22 mouse cellular contexts compared by ENCODE assay signal in the genomic region with DNA sequence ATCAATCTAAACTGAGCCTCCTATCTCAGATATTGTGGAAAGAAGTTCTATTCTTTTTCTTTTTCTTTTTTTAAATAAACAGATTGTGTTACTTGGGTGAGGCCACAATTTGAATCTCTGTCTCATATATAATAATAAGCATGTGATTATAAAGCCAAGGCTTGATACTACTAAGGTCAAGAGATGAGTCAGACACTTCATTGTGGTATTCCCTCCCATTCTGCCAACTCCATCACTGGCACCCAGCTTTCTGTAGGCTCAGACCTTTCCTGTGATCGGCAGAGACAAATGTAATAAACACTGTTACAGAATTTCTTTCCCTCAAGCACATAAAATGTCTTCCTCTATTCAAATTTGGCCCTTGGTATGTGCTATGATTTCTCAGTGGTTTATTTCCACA.
DNase-seq lines count a peak whose midpoint lies in the region; ATAC-seq and TF ChIP-seq lines count a peak whose summit lies in the region.
"Had no signal": no experiment of that assay in that cellular context is flagged by ENCODE, and none has a peak within 500 bp of the region (broad histone marks: within the 10 kb centered on the region; RNA-seq: fewer than 3 reads in every experiment).

No protein-coding gene starts in this region.

- H3K36me3 ChIP-seq in heart, postnatal 0 days (replicated peaks; ENCODE audit: control insufficient read depth, insufficient read depth, low read length): no peaks in the 10 kb centered on the region
- H3K36me3 ChIP-seq in liver, embryonic 11.5 days (ENCODE audit: control insufficient read depth, insufficient read depth, low read length): no peaks in the 10 kb centered on the region
- no peaks in the 10 kb centered on the region for H3K36me3 ChIP-seq in liver, postnatal 0 days (replicated peaks; ENCODE audit: insufficient read depth, low read length)
- no peaks in the 10 kb centered on the region for H3K36me3 ChIP-seq in stomach, postnatal 0 days (ENCODE audit: control insufficient read depth, insufficient read depth, low read length)
- H3K36me3 ChIP-seq: embryonic facial prominence, embryonic 13.5 days; forebrain, embryonic 12.5 days; G1E; hindbrain, embryonic 12.5 days had no signal

- H3K4me2 ChIP-seq in heart, postnatal 0 days (ENCODE audit: low read depth, low read length): no peak overlapping the region
- H3K4me2 ChIP-seq in liver, embryonic 11.5 days: no peak overlapping the region
- H3K4me2 ChIP-seq in liver, postnatal 0 days (ENCODE audit: low read depth, low read length): no peak overlapping the region
- H3K4me2 ChIP-seq in stomach, postnatal 0 days (replicated peaks; ENCODE audit: low read depth): no peak overlapping the region
- H3K4me2 ChIP-seq: embryonic facial prominence, embryonic 13.5 days; forebrain, embryonic 12.5 days; heart, embryonic 11.5 days; hindbrain, embryonic 12.5 days had no signal

- no peak overlapping the region for H3K27ac ChIP-seq in heart, postnatal 0 days (ENCODE audit: low read depth)
- no peak overlapping the region for H3K27ac ChIP-seq in liver, embryonic 11.5 days (ENCODE audit: low read depth, low read length)
- no peak overlapping the region for H3K27ac ChIP-seq in liver, postnatal 0 days (ENCODE audit: low read depth)
- no peak overlapping the region for H3K27ac ChIP-seq in stomach, postnatal 0 days (replicated peaks)
- H3K27ac ChIP-seq: embryonic facial prominence, embryonic 13.5 days; forebrain, embryonic 12.5 days; hindbrain, embryonic 12.5 days had no signal

- 27% methylated on average over 1 of the region's 1 CpGs for WGBS in heart, postnatal 0 days
- 33% methylated on average over 1 of the region's 1 CpGs for WGBS in liver, embryonic 11.5 days
- WGBS in liver, postnatal 0 days (ENCODE audit: insufficient replicate concordance): 33% methylated on average over 1 of the region's 1 CpGs
- WGBS in stomach, postnatal 0 days: 30% methylated on average over 1 of the region's 1 CpGs

- 0 out of 2 replicates have a peak, but pooled peaks have one; percentile 31 for ATAC-seq in heart, postnatal 0 days (ENCODE audit: insufficient read depth, low read depth)
- 0 out of 2 replicates have a peak, but pooled peaks have one; percentile 33 for ATAC-seq in liver, embryonic 11.5 days (replicated peaks; ENCODE audit: low FRiP score)
- ATAC-seq in liver, postnatal 0 days: no peak
- 0 out of 2 replicates have a peak, but pooled peaks have one; percentile 51 for ATAC-seq in stomach, postnatal 0 days (ENCODE audit: low FRiP score, low TSS enrichment)
- ATAC-seq: CD4-positive, CD25-positive, alpha-beta regulatory T cell, adult 4 months; forebrain, embryonic 16.5 days; hindbrain, embryonic 16.5 days had no signal

- H3K27me3 ChIP-seq in heart, postnatal 0 days (ENCODE audit: control insufficient read depth, insufficient read depth, low read length): no peaks in the 10 kb centered on the region
- H3K27me3 ChIP-seq in liver, embryonic 11.5 days (replicated peaks; ENCODE audit: control insufficient read depth, insufficient read depth, low read length): no peaks in the 10 kb centered on the region
- H3K27me3 ChIP-seq in liver, postnatal 0 days (ENCODE audit: insufficient read depth, low read length): no peaks in the 10 kb centered on the region
- H3K27me3 ChIP-seq in stomach, postnatal 0 days (ENCODE audit: control insufficient read depth, insufficient read depth, low read length): no peaks in the 10 kb centered on the region
- H3K27me3 ChIP-seq: embryonic facial prominence, embryonic 13.5 days; forebrain, embryonic 12.5 days; hindbrain, embryonic 12.5 days had no signal

- no peak for DNase-seq in heart, postnatal 0 days (ENCODE audit: low spot score)
- DNase-seq in heart, postnatal 10 days: no peak
- no peak for DNase-seq in liver, embryonic 11.5 days (ENCODE audit: low spot score)
- no peak for DNase-seq in liver, postnatal 0 days
- DNase-seq in 3T3-L1 (ENCODE audit: low read depth, low spot score): peak; percentile 60
- DNase-seq in stomach, postnatal 0 days (ENCODE audit: low spot score): no peak
- DNase-seq: adrenal gland, adult 8-10 months; cerebellum, adult 11 months; cerebellum, adult 8-10 months; cerebellum, postnatal 14 days; embryo, embryonic 11 days; gastrocnemius, postnatal 10 days; heart, adult 18-20 months; heart, postnatal 4 days had no signal

- no peak for TF ChIP-seq CTCF in heart, postnatal 0 days (IDR thresholded peaks at IDR 0.05; ENCODE audit: low read depth)
- TF ChIP-seq CTCF in liver, postnatal 0 days (IDR thresholded peaks at IDR 0.05; ENCODE audit: low read depth): no peak
- no peak for TF ChIP-seq CTCF in stomach, postnatal 0 days (IDR thresholded peaks at IDR 0.05; ENCODE audit: low read depth)

- intact Hi-C loops in heart, postnatal 10 days (cut with DNase I): no loop called here

- H3K4me3 ChIP-seq in heart, postnatal 0 days (ENCODE audit: low read depth, low read length): no peak overlapping the region
- no peak overlapping the region for H3K4me3 ChIP-seq in liver, embryonic 11.5 days (ENCODE audit: low read depth, low read length)
- H3K4me3 ChIP-seq in liver, postnatal 0 days (ENCODE audit: low read depth, low read length): no peak overlapping the region
- no peak overlapping the region for H3K4me3 ChIP-seq in stomach, postnatal 0 days (ENCODE audit: low read depth, low read length)
- H3K4me3 ChIP-seq: embryonic facial prominence, embryonic 13.5 days; forebrain, embryonic 12.5 days; hindbrain, embryonic 12.5 days had no signal

- TF ChIP-seq EP300 in heart, postnatal 0 days (IDR thresholded peaks at IDR 0.05; ENCODE audit: low read depth): no peak
- TF ChIP-seq EP300 in liver, postnatal 0 days (IDR thresholded peaks at IDR 0.05; ENCODE audit: low read depth): no peak
- no peak for TF ChIP-seq EP300 in stomach, postnatal 0 days (optimal IDR thresholded peaks at IDR 0.05)

- peaks cover 28% of the 10 kb centered on the region for H3K9me3 ChIP-seq in heart, postnatal 0 days (replicated peaks; ENCODE audit: control insufficient read depth, low read length)
- H3K9me3 ChIP-seq in liver, embryonic 11.5 days (ENCODE audit: control insufficient read depth, low read length): peaks cover 20% of the 10 kb centered on the region
- peaks cover 16% of the 10 kb centered on the region for H3K9me3 ChIP-seq in liver, postnatal 0 days (ENCODE audit: low read length)
- H3K9me3 ChIP-seq in stomach, postnatal 0 days (ENCODE audit: control insufficient read depth, low read length): no peaks in the 10 kb centered on the region
- H3K9me3 ChIP-seq: G1E had no signal

- H3K4me1 ChIP-seq in heart, postnatal 0 days (ENCODE audit: control insufficient read depth, insufficient read depth): no peaks in the 10 kb centered on the region
- H3K4me1 ChIP-seq in liver, embryonic 11.5 days (replicated peaks; ENCODE audit: control insufficient read depth, insufficient read depth, low read length): no peaks in the 10 kb centered on the region
- H3K4me1 ChIP-seq in liver, postnatal 0 days (ENCODE audit: insufficient read depth): no peaks in the 10 kb centered on the region
- H3K4me1 ChIP-seq in stomach, postnatal 0 days (replicated peaks; ENCODE audit: control insufficient read depth, insufficient read depth): no peaks in the 10 kb centered on the region
- H3K4me1 ChIP-seq: embryonic facial prominence, embryonic 13.5 days; forebrain, embryonic 12.5 days; hindbrain, embryonic 12.5 days had no signal

- H3K9ac ChIP-seq in heart, postnatal 0 days (replicated peaks; ENCODE audit: low read depth, low read length): no peak overlapping the region
- H3K9ac ChIP-seq in liver, embryonic 11.5 days (ENCODE audit: low read depth, low read length): no peak overlapping the region
- H3K9ac ChIP-seq in liver, postnatal 0 days (replicated peaks): no peak overlapping the region
- H3K9ac ChIP-seq in stomach, postnatal 0 days (ENCODE audit: low read length): no peak overlapping the region
- H3K9ac ChIP-seq: embryonic facial prominence, embryonic 13.5 days; forebrain, embryonic 12.5 days; hindbrain, embryonic 12.5 days had no signal
